Mouse (Mus musculus): ENCODE results near the gene Zfp879.

Gene Zfp879

GRCm38 (mm10) chr11:50841023-50841735, at the start of gene Zfp879:
Zfp879 (minus strand) TSS chr11:50841552.
- DNase-seq (ENCODE audit: low read depth, low spot score) = peak; percentile 91
- no peaks in the 10 kb centered on the region for H3K27me3 ChIP-seq (ENCODE audit: control insufficient read depth, insufficient read depth, low read length, poor library complexity, severe bottlenecking)
- no peaks in the 10 kb centered on the region for H3K36me3 ChIP-seq (ENCODE audit: control insufficient read depth, insufficient read depth, low read length, poor library complexity, severe bottlenecking)

- Histone ChIP-seq H3K36me3 (ENCODE audit: control insufficient read depth, insufficient read depth, low read length, poor library complexity, severe bottlenecking) (no peaks in the 10 kb centered on the region), H3K27me3 (ENCODE audit: control insufficient read depth, insufficient read depth, low read length, poor library complexity, severe bottlenecking) (no peaks in the 10 kb centered on the region)
- DNase-seq (ENCODE audit: low read depth, low spot score) = peak; percentile 7
Measured at GRCm38 (mm10) chr11:50887390-50888128, 46.2 kb upstream of the Zfp879 start, which contains the start of gene Zfp454. Zfp454 (minus strand) TSS chr11:50887651.

GRCm38 (mm10) chr11:50886933-50887293, 45.6 kb upstream of the Zfp879 start:
- Histone ChIP-seq H3K36me3 (ENCODE audit: control insufficient read depth, insufficient read depth, low read length, poor library complexity, severe bottlenecking) (no peaks in the 10 kb centered on the region), H3K27me3 (ENCODE audit: control insufficient read depth, insufficient read depth, low read length, poor library complexity, severe bottlenecking) (no peaks in the 10 kb centered on the region)
- no peak for DNase-seq (ENCODE audit: low read depth, low spot score)

GRCm38 (mm10) chr11:50886231-50886932, 45.0 kb upstream of the Zfp879 start:
- no peaks in the 10 kb centered on the region for H3K36me3 ChIP-seq (ENCODE audit: control insufficient read depth, insufficient read depth, low read length, poor library complexity, severe bottlenecking)
- DNase-seq (ENCODE audit: low read depth, low spot score) = no peak
- H3K27me3 ChIP-seq (ENCODE audit: control insufficient read depth, insufficient read depth, low read length, poor library complexity, severe bottlenecking) = no peaks in the 10 kb centered on the region

GRCm38 (mm10) chr11:50883756-50884155, 42.4 kb upstream of the Zfp879 start:
- peak; percentile 37 for DNase-seq (ENCODE audit: low read depth, low spot score)
- Histone ChIP-seq H3K36me3 (ENCODE audit: control insufficient read depth, insufficient read depth, low read length, poor library complexity, severe bottlenecking) (no peaks in the 10 kb centered on the region), H3K27me3 (ENCODE audit: control insufficient read depth, insufficient read depth, low read length, poor library complexity, severe bottlenecking) (no peaks in the 10 kb centered on the region)

- Histone ChIP-seq H3K36me3 (ENCODE audit: control insufficient read depth, insufficient read depth, low read length, poor library complexity, severe bottlenecking) (no peaks in the 10 kb centered on the region), H3K27me3 (ENCODE audit: control insufficient read depth, insufficient read depth, low read length, poor library complexity, severe bottlenecking) (no peaks in the 10 kb centered on the region)
- no peak for DNase-seq (ENCODE audit: low read depth, low spot score)
Measured at GRCm38 (mm10) chr11:50878641-50879040, 37.3 kb upstream of the Zfp879 start.

GRCm38 (mm10) chr11:50850989-50851601, 9.7 kb upstream of the Zfp879 start:
- DNase-seq (ENCODE audit: low read depth, low spot score) = peak; percentile 54
- H3K27me3 ChIP-seq (ENCODE audit: control insufficient read depth, insufficient read depth, low read length, poor library complexity, severe bottlenecking) = no peaks in the 10 kb centered on the region
- H3K36me3 ChIP-seq (ENCODE audit: control insufficient read depth, insufficient read depth, low read length, poor library complexity, severe bottlenecking) = no peaks in the 10 kb centered on the region

- Histone ChIP-seq H3K27me3 (ENCODE audit: control insufficient read depth, insufficient read depth, low read length, poor library complexity, severe bottlenecking) (no peaks in the 10 kb centered on the region), H3K36me3 (ENCODE audit: control insufficient read depth, insufficient read depth, low read length, poor library complexity, severe bottlenecking) (no peaks in the 10 kb centered on the region)
- peak; percentile 75 for DNase-seq (ENCODE audit: low read depth, low spot score)
Measured at GRCm38 (mm10) chr11:50850177-50850735, 8.9 kb upstream of the Zfp879 start, which contains the start of gene Grm6. Grm6 (plus strand) TSS chr11:50850685.

- Histone ChIP-seq H3K27me3 (ENCODE audit: control insufficient read depth, insufficient read depth, low read length, poor library complexity, severe bottlenecking) (no peaks in the 10 kb centered on the region), H3K36me3 (ENCODE audit: control insufficient read depth, insufficient read depth, low read length, poor library complexity, severe bottlenecking) (no peaks in the 10 kb centered on the region)
- peak; percentile 38 for DNase-seq (ENCODE audit: low read depth, low spot score)
Measured at GRCm38 (mm10) chr11:50849310-50849709, 8.0 kb upstream of the Zfp879 start.

GRCm38 (mm10) chr11:50848520-50849137, 7.3 kb upstream of the Zfp879 start:
- DNase-seq (ENCODE audit: low read depth, low spot score) = peak; percentile 13
- H3K36me3 ChIP-seq (ENCODE audit: control insufficient read depth, insufficient read depth, low read length, poor library complexity, severe bottlenecking) = no peaks in the 10 kb centered on the region

GRCm38 (mm10) chr11:50847047-50847446, 5.7 kb upstream of the Zfp879 start:
- H3K36me3 ChIP-seq (ENCODE audit: control insufficient read depth, insufficient read depth, low read length, poor library complexity, severe bottlenecking) = no peaks in the 10 kb centered on the region
- H3K27me3 ChIP-seq (ENCODE audit: control insufficient read depth, insufficient read depth, low read length, poor library complexity, severe bottlenecking) = no peaks in the 10 kb centered on the region
- DNase-seq (ENCODE audit: low read depth, low spot score) = peak; percentile 40

More at GRCm38 (mm10) chr11:50848520-50849137, 7.3 kb upstream of the Zfp879 start:
- H3K27me3 ChIP-seq (ENCODE audit: control insufficient read depth, insufficient read depth, low read length, poor library complexity, severe bottlenecking) = no peaks in the 10 kb centered on the region

- H3K36me3 ChIP-seq (ENCODE audit: control insufficient read depth, insufficient read depth, low read length, poor library complexity, severe bottlenecking) = no peaks in the 10 kb centered on the region
- no peak for DNase-seq (ENCODE audit: low read depth, low spot score)
- H3K27me3 ChIP-seq (ENCODE audit: control insufficient read depth, insufficient read depth, low read length, poor library complexity, severe bottlenecking) = no peaks in the 10 kb centered on the region
Measured at GRCm38 (mm10) chr11:50845951-50846350, 4.6 kb upstream of the Zfp879 start.

GRCm38 (mm10) chr11:50835727-50836126, 5.6 kb downstream of the Zfp879 start:
- no peaks in the 10 kb centered on the region for H3K36me3 ChIP-seq (ENCODE audit: control insufficient read depth, insufficient read depth, low read length, poor library complexity, severe bottlenecking)
- DNase-seq (ENCODE audit: low read depth, low spot score) = peak; percentile 71
- H3K27me3 ChIP-seq (ENCODE audit: control insufficient read depth, insufficient read depth, low read length, poor library complexity, severe bottlenecking) = no peaks in the 10 kb centered on the region
